Mouse (Mus musculus) monocyte, adult 5-6 weeks (primary cell): ENCODE data around the gene Hist1h2ab. TPM values are rescaled to one million over a fixed set of nuclear protein-coding genes. Genes with fewer than 3 reads are reported as not detected.

Experiments
- ATAC-seq: fragments of 153-309, 156-312 bp; replicated peaks from 2 replicates; pipeline ENCODE4 v1.8.0; 2017; ENCODE audit warnings: mild to moderate bottlenecking; ENCODE audit not compliant: low TSS enrichment, insufficient number of reproducible peaks, severe bottlenecking, poor library complexity, low FRiP score
- total RNA-seq: library from RNA; stranded (forward); fragments of 200-1000, 200-491, 200-594 nt; gene quantifications from 3 replicates; pipeline ENCODE4 v1.2.3, GENCODE M21; 2017

Hist1h2ab gene
- total RNA-seq, 1 experiment from 2014 or later, result not detected

GRCm38 (mm10) chr13:23730479-23730878 is 20.4 kb upstream of the Hist1h2ab start:
- no peak for ATAC-seq

GRCm38 (mm10) chr13:23732156-23732804 is 18.6 kb upstream of the Hist1h2ab start:
- ATAC-seq, result peak; percentile 64; the same call in 1 of the 2 replicates

- ATAC-seq, result no peak
Measured at GRCm38 (mm10) chr13:23737091-23737490, 13.8 kb upstream of the Hist1h2ab start.

- ATAC-seq, result no peak
Measured at GRCm38 (mm10) chr13:23738041-23738440, 12.9 kb upstream of the Hist1h2ab start.

GRCm38 (mm10) chr13:23738677-23739068 is 12.3 kb upstream of the Hist1h2ab start, which contains the start of gene Hist1h1c:
Hist1h1c (plus strand) TSS chr13:23738808.
- peak; percentile 78 for ATAC-seq

- peak; percentile 86 for ATAC-seq
Measured at GRCm38 (mm10) chr13:23739069-23739921, 11.6 kb upstream of the Hist1h2ab start.

GRCm38 (mm10) chr13:23739922-23740252 is 11.0 kb upstream of the Hist1h2ab start:
- peak; percentile 48; the same call in 1 of the 2 replicates for ATAC-seq

GRCm38 (mm10) chr13:23740256-23740840 is 10.6 kb upstream of the Hist1h2ab start:
- ATAC-seq, result no peak

- no peak for ATAC-seq
Measured at GRCm38 (mm10) chr13:23740910-23741309, 10.0 kb upstream of the Hist1h2ab start.

- ATAC-seq, result no peak
Measured at GRCm38 (mm10) chr13:23742007-23742406, 8.9 kb upstream of the Hist1h2ab start.

GRCm38 (mm10) chr13:23743215-23743614 is 7.7 kb upstream of the Hist1h2ab start:
- no peak for ATAC-seq

- ATAC-seq, result no peak
Measured at GRCm38 (mm10) chr13:23743963-23744362, 7.0 kb upstream of the Hist1h2ab start.

- no peak for ATAC-seq
Measured at GRCm38 (mm10) chr13:23744421-23745380, 6.2 kb upstream of the Hist1h2ab start.

- 0 out of 2 replicates have a peak, but pooled peaks have one; percentile 51 for ATAC-seq
Measured at GRCm38 (mm10) chr13:23745381-23746161, 5.4 kb upstream of the Hist1h2ab start, which contains the start of gene Hist1h3c. Hist1h3c (minus strand) TSS chr13:23745602.

- ATAC-seq, result peak; percentile 91
Measured at GRCm38 (mm10) chr13:23746201-23747080, 4.5 kb upstream of the Hist1h2ab start, which contains the start of gene Hist1h2bb. Hist1h2bb (plus strand) TSS chr13:23746734.

GRCm38 (mm10) chr13:23747081-23747891 is 3.6 kb upstream of the Hist1h2ab start:
- ATAC-seq, result no peak
